Mouse (Mus musculus) cerebellum, adult 2 months (tissue): ENCODE measurements around the gene Copz1.

Source experiments
- CTCF ChIP-seq: fragments of 200-500 bp; IDR thresholded peaks from 2 replicates; pipeline ENCODE4 v1.5.1; 2011; ENCODE audit warnings: low read depth, mild to moderate bottlenecking, control low read depth, low read length, moderate library complexity, borderline replicate concordance; ENCODE audit not compliant: insufficient read depth
- POLR2A ChIP-seq: fragments of 200-500 bp; IDR thresholded peaks from 2 replicates; pipeline ENCODE4 v1.6.1; 2011; ENCODE audit warnings: low read length, control low read depth, borderline replicate concordance; ENCODE audit not compliant: insufficient read depth

- TF ChIP-seq CTCF (no peak), POLR2A (no peak)
Measured at GRCm38 (mm10) chr15:103315979-103316776, 43.7 kb downstream of the Copz1 start.
